Mouse (Mus musculus): Measurements from ENCODE around the gene Krt9. TPM values are rescaled to one million over a fixed set of nuclear protein-coding genes. Genes with fewer than 3 reads are reported as not detected.

Krt9 gene
- total RNA-seq (2023): not detected

GRCm38 (mm10) chr11:100192992-100193391, at the start of gene Krt9:
Gene Krt9, minus strand, starts transcription at chr11:100193246.

GRCm38 (mm10) chr11:100207498-100207897, 14.5 kb upstream of the Krt9 start, which contains the start of gene Krt14:
Gene Krt14, minus strand, starts transcription at chr11:100207548.

GRCm38 (mm10) chr11:100148615-100149330, 44.3 kb downstream of the Krt9 start, which contains the start of gene Krt19:
Gene Krt19, minus strand, starts transcription at chr11:100148665.

Other genes with a start within 250 kb of the Krt9 start
- gene Krtap9-5, start 244.8 kb downstream of the Krt9 start, total RNA-seq (2023): not detected
- not detected for gene Krtap29-1, start 214.2 kb downstream of the Krt9 start, total RNA-seq (2023)
- gene Krtap16-1, start 206.6 kb downstream of the Krt9 start, total RNA-seq (2023): not detected
- not detected for gene Krtap17-1, start 199.3 kb downstream of the Krt9 start, total RNA-seq (2023)
- not detected for gene Krt33a, start 177.0 kb downstream of the Krt9 start, total RNA-seq (2023)
- gene Krt33b, start 163.4 kb downstream of the Krt9 start, total RNA-seq (2023): not detected
- not detected for gene Krt34, start 151.7 kb downstream of the Krt9 start, total RNA-seq (2023)
- not detected for gene Krt31, start 142.7 kb downstream of the Krt9 start, total RNA-seq (2023)
- not detected for gene Krt32, start 105.0 kb downstream of the Krt9 start, total RNA-seq (2023)
- not detected for gene Krt35, start 97.0 kb downstream of the Krt9 start, total RNA-seq (2023)
- not detected for gene Krt36, start 87.6 kb downstream of the Krt9 start, total RNA-seq (2023)
- not detected for gene Krt13, start 71.7 kb downstream of the Krt9 start, total RNA-seq (2023)
- not detected for gene Krt15, start 57.3 kb downstream of the Krt9 start, total RNA-seq (2023)
- gene Krt19, start 44.6 kb downstream of the Krt9 start, total RNA-seq (2023): not detected
- not detected for gene Krt14, start 14.3 kb upstream of the Krt9 start, total RNA-seq (2023)
- gene Krt16, start 55.7 kb upstream of the Krt9 start, total RNA-seq (2023): not detected
- not detected for gene Krt17, start 67.8 kb upstream of the Krt9 start, total RNA-seq (2023)
- not detected for gene Krt42, start 76.6 kb upstream of the Krt9 start, total RNA-seq (2023)
- 1,000 to 10,000 TPM; 1,687 to 1,738 TPM for gene Eif1, start 126.6 kb upstream of the Krt9 start, total RNA-seq (2023)
- gene Gast, start 141.2 kb upstream of the Krt9 start, total RNA-seq (2023): not detected
- gene Hap1, start 162.9 kb upstream of the Krt9 start, total RNA-seq (2023): under 1 TPM; 0.59 to 0.73 TPM
- 10 to 100 TPM; 16.1 to 24.1 TPM for gene Jup, start 204.5 kb upstream of the Krt9 start, total RNA-seq (2023)
- gene P3h4, start 221.6 kb upstream of the Krt9 start, total RNA-seq (2023): under 1 TPM in 1 of 2 experiments, not detected in 1; 0.31 TPM
- gene Fkbp10, start 222.5 kb upstream of the Krt9 start, total RNA-seq (2023): 1 to 10 TPM; 1.0 to 1.6 TPM
- gene Nt5c3b, start 248.6 kb upstream of the Krt9 start, total RNA-seq (2023): 1 to 10 TPM; 6.4 to 6.5 TPM
- gene Klhl10, start 248.7 kb upstream of the Krt9 start, total RNA-seq (2023): not detected

All from neutrophil, adult 83 days (primary cell).